Mouse (Mus musculus): ENCODE data around the gene Pbld2.
"Not testable (repeated sequence)": the region's sequence is repeated elsewhere in the genome, so short reads cannot be mapped to it uniquely, and the experiment has no call there.

The Pbld2 gene

DNA sequence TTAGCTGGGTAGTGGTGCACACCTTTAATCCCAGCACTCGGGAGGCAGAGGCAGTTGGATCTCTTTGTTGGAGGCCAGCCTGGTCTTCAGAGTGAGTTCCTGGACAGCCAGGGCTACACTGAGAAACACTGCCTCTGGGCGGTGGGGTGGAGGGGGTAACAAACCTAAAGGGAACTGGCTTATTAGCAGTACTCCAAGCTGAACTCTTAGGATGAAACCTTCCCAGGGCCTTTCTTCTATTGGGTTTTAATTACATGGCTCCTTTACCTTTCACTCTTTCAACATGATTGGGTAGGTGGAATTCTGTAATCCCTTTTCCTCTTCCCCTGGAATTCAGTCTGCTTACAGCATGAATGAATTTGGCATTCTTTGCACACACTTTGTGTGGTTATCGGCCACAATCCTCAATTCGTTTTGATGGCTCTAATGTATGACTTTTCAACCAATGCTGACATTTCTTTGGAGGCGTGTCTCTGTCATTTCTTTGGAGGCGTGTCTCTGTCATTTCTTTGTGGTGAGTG, 1.4 kb downstream of the Pbld2 start:
- DNase-seq (ENCODE audit: low spot score in 2 of 2): no peak

DNA sequence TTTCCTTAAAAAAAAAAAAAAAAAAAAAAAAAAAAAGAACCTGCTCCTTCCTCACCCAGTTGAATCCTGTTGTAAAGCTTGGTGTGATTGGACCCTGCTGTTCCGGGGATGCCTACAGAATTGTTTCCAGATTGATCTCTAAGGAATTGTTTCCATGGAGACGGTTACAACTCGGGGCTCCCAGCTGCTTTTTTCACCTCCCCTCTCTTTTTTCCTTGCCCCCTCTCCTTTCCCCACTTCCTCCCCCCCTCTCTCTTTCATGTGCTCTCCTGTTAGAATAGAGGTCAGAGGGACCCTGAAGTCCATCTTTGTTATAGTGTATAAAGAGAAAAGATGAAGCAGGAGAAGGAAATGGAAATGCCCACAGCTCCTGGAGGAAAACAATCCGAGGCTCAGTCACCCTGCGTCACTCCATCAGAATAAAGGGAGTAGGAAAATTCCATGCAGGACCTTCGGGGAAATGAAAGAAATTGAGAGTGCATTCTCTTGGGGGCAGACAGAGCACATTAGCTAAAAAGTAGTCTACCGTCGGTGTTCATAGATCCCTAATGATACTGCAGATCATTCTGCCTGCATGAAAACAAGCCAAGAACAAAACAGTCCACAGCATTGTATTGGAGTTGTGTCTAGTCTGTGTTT, 2.2 kb downstream of the Pbld2 start:
- DNase-seq (ENCODE audit: low spot score in 2 of 2): no peak

DNA sequence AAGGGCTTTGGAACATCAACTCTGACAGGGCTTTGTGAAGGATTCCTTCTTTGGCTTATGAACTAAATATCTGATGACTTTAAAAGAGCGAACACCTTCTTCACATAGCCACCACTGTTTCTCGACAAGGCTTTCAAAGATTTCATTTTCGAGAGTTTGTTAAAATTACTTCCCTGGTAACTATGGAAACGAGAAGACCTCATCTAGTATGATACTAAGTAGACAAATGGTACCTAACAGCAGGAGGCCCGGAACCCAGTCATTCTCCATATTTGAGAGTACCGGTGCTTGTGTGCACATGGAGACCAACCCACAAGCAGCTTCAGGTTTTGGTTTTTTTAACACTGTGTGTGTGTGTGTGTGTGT, 2.7 kb downstream of the Pbld2 start:
- DNase-seq (ENCODE audit: low spot score in 2 of 2): no peak

DNA sequence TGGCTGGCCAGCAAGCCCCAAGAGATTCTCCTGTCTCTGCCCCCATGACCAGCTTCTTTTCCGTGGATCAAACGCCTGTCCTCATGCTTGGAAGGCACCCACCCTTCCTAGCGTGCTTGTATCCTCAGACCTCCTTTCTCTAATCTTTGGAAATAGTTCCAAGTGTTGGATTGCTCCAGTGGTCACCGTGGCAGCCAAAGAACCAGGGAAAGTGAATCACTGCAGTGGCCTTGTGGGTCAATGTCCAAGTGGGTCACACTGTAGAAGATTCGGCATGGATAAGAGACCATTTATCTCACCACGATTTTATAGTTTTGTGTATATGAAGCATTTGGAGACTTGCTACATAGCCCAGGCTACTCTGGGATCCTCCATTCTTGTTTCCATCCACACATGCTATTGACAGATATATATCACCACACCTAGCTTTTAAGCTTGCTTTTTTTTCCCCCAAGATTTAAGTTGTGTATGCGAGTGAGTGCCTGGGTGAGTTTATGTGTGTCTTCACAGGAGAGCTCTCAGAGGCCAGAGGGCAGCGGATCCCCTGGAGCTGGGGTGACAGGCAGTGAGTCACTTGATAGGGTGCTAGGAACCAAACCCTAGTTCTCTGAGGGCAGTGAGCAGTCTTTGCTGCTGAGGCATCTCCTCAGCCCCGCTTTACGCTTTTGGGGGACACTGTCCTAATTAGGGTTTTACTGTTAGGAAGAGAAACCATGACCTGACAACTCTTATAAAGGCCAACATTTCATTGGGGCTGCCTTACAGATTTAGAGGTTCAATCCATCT, 3.5 kb downstream of the Pbld2 start:
- no peak for DNase-seq (ENCODE audit: low spot score in 2 of 2)

DNA sequence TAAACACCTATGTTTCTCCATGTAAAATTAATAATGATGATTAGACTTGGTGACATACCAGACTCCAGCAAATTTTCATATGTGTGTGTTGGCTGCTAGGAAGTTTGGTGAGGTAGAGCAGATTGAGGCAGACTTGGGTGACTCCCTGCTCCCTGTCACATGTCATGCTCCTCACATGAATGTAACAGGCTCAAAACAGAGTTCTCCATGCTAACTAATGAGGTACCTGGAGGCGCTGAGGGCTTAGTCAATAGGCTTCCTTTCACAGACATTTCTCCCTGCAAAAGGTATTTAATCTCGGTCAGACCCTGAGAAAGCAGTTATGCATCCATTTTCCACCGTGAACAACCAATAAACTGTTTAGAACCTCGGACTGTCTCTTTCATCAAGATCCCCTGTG, 4.3 kb downstream of the Pbld2 start:
- DNase-seq (ENCODE audit: low spot score in 2 of 2): no peak

DNA sequence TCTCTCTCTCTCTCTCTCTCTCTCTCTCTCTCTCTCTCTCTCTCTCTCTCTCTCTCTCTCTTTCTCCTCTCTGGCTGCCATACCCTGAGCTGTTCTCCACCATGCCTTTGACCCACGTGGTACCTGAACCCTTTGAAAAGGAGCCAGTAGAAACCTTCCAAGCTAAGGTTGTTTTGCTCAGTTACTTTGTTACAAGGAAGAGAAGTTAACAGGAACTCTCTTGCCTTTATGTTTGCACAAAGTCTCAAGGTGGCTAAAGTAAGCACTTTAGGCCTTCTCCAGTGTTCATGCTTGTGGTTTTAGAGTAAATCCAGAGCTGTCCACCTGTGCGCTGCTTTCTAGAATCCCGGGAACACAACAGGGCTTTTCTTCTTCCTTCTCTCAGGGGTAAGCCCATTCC, 8.2 kb downstream of the Pbld2 start:
- DNase-seq (ENCODE audit: low spot score in 2 of 2): no peak

DNA sequence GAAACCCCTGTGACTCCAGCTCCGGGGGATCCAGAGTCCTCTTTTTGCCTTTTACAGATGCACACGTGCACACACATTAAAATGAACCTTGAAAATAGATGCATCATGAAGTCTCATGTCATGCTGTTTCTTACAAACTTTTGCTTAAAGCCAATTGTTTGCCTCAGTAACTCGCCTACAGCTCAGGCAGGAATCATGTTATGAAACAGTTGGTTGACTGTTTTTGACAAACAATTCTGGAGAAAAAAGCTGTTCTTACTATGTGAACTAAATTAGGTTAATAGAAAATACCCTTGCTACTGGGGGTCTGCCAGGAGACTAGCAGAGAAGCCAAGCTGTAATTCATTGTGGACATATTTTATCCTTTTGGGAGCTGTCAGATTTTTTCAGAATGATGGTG, 8.8 kb downstream of the Pbld2 start:
- DNase-seq (ENCODE audit: low spot score in 2 of 2): no peak

DNA sequence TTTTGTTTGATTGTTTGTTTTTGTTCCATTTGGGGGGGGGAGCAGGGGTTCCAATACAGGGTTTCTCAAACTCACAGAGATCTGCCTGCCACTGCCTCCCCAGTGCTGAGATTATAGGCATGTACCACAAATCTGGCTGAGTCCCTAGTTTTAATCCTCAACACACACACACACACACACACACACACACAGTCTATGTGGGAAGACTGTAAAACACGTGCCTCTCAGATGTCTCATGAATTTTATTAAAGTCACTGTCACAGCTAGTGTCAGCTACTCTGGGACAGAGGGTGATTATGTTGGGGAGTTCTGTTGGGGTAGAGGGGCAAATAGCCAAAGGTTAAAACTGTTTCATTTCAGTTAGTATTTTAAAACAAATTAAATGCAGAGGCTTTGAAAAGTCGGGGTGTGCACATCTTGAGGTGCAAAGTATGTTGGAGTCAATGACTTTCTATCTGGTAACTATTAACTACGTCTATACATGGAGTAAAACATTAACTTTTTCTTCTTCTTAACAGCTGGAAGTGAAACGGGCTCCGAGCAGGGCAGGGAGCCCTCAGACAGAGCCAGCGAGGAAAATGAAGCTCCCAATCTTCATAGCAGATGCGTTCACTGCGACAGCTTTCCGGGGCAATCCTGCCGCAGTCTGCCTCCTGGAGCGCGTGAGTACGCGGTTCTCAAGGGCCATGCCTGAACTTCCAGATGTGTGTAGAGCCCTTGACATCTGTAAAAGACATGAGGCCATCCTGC, 14.6 kb downstream of the Pbld2 start:
- DNase-seq (ENCODE audit: low spot score in 2 of 2): no peak

DNA sequence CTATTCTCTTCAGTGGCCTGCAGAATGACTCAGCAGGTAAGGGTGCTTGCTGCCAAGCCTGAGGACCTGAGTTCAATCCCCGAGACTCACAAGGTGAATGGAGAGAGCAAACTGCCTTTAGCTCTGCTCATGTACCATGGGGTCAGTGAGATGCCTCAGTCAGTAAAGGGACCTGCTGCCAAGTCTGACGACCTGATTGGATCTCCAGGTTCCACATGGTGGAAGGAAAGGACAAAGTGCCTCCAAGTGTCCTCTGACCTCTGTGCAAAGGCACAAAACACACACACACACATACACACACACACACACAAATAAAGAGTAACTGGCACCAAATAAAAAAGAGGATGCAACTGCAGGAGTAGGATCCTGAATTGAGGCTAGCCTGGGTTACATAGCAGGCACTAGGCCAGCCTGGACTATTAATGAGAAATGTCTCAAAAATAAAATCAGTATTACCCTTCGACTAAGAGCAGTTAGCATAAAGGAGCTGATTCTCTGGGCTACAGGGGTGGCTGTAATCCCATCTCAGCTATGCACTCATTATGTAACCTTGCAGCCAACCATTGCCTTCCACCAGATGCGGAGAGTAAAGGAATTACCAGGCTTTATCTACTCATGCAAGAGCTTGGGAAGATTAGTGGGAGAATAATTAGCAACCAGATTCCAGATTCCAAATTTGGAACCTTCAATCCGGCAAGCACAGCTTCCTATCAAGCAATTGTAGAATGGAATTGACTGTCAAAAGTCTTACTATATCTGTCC, 15.9 kb downstream of the Pbld2 start:
- no peak for DNase-seq (ENCODE audit: low spot score in 2 of 2)

DNA sequence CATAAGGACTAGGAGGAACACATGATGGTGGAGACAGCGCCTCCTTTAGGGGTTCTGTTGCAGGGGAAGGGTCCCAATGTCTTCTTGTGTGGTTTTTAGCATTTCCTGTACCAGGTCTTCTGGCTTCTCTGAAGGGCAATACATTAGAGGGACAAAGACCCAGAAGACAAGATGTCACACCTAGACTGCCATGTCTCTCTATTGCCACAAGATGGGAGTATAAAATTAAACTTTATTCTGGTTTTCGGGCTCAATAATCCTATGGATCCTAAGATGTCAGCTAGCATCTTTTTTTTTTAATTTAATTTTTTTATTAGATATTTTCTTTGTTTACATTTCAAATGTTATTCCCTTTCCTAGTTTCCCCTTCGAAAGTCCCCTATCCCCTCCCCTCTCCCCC, 19.0 kb downstream of the Pbld2 start:
- no peak for DNase-seq (ENCODE audit: low spot score in 2 of 2)

DNA sequence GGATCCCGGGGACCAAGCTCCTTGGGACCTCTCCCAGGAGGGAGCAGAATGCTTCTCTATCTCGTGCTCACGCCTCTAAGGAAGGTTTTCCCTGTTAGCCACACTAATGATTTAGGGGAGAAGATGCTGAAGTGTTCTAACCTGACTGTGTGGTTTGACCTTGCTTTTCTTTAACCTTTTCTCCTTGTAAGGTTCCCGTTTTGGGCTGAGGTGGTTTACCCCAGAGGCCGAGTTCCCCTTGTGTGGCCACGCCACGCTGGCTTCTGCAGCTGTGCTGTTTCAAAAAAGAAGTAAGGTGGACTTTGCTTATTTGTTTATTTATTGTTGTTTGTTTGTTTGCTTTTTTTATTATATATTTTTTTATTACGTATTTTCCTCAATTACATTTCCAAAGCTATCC, 23.6 kb downstream of the Pbld2 start:
- DNase-seq (ENCODE audit: low spot score in 2 of 2): no peak

DNA sequence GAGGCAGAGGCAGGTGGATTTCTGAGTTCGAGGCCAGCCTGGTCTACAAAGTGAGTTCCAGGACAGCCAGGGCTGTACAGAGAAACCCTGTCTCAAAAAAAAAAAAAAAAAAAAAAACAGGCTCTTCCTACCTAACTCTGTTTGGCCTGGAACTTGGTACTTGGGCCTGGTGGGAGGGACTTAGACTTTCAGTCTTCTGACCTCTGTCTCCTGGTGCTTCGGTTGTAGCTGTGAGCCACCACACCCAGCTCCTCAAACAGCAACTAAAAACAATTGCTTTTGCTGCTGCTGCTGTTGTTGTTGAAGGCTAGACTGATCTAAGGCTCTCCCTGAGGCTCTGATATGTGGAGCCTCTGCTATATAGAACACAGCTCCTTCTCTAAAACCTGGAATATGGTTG, 25.0 kb downstream of the Pbld2 start:
- no peak for DNase-seq (ENCODE audit: low spot score in 2 of 2)

DNA sequence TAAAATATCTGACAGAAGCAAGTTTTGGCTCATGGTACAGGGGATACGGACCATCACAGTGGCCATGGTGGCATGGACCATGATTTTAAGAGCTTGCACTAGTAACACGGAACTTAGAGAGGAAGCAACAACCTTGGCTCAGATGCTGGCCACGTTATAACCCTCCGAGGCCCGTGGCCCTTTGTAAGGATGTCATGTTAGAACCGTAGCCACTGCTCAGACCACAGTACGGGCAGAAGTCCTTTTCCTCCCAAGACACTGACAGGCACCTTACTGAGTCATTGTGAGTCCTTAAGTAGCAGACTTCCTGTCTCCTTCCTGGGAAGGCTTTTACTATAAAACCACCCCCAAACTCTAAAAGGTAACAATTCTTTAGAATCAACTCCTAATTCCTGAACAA, 27.2 kb downstream of the Pbld2 start:
- DNase-seq (ENCODE audit: low spot score in 2 of 2): no peak

DNA sequence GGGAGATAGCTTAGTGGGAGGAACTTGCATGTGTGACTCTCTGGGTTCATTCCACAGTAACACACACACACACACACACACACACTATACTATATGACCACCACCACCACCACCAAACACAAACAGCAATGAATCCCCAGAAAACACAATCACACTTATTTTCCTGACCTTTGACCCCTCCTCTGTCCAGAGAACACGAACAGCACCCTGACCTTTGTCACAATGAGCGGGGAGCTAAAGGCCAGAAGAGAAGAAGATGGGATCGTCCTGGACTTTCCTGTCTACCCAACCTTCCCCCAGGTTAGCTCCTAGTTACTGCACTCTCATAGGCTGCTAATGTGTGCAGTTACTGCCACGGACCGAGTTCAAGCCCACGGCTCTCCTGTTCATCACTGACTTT, 27.9 kb downstream of the Pbld2 start:
- DNase-seq (ENCODE audit: low spot score in 2 of 2): no peak

DNA sequence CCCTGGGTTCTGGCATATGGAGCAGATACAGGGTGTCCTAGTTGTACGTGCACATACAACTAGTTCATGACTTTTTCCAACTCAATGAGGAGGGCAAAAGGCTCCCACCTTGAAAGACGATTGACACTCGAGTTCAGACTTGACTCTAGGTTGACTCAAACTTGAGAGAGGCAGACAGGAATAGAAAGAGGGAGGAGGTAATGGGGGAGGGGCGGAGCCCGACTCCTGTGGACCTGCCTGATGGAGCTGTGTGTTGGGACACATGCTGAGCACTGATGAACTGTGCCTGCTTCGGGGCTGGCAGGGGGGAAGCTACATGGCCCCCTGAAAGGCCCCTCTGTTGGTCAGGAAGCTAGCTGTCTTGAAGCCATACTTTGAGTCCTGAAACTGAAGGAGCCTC, 28.9 kb downstream of the Pbld2 start:
- DNase-seq (ENCODE audit: low spot score in 2 of 2): no peak

DNA sequence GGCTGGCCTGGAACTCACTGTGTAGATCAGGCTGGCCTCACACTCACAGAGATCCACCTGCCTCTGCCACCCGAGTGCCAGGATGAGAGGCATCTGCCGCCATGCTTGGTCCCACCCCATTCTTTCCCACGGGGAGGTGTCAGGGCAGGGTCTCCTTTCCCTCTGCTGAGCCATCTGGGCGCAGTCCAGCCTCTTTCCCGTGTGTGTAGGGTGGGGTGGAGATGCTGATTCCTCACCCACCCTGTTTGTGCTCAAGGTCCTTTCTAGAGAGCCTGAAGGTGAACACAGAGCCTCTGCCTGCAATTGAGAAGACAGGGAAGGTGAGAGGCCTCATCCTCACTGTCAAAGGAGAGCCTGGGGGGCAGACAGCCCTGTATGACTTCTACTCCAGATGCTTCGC, 30.0 kb downstream of the Pbld2 start:
- not testable (repeated sequence) for DNase-seq (ENCODE audit: low spot score in 2 of 2)

DNA sequence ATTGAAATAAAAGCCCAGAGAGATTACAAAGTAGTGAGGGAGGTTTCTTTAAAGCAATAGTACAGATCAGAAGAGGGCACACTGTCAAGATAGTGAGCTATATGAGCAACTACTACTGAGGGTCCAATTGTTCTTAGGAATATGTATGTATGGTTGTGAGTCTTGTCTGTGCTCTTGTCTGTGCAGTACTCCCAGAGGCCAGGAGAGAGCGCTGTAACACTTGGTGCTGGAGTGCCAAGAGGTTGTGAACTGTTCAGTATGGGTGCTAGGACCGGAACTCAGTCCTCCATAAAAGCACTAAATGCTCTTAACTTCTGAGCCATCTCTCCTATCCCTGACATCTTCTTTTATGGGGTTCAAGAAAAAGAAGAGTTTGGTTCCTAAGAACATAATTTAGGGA, 30.5 kb downstream of the Pbld2 start:
- no peak for DNase-seq (ENCODE audit: low spot score in 2 of 2)

DNA sequence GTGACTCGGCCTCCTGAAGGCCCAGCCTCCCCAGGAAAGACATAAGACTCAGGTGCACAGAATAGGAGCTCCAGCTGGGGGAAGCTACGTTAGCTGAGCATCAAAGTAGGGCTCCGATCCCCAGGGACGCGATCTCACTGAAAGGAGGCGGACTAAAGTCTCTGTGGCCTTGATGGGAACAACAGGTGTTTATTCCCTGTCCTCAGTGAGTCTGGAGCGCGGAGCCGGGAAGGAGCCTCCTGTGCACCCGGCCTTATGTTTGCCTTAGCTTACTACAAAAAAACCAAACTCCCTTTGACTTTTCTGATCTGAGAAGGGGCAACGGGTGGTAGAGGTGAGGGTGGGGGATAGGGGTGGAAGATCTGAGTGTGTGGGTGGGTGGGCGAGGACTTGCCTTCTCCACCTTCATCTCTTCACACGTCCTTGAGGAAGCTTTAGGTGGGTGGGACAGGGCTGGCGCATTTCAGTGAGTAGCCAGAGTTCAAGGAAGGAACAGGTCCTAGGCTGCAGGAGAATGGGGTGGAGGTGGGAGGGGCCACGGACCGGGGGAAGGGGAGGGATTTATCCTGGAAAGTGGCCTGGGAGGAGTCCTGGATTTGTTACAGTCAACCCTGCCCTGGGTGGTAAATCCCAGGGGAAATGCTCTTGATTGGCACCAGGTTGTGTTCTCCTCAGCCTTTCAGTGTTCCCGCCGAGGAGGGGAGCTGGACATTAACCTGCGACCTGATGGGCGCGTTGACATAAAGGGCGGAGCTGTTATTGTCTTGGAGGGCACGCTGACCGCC, 33.0 kb downstream of the Pbld2 start:
- no peak for DNase-seq (ENCODE audit: low spot score in 2 of 2)

DNA sequence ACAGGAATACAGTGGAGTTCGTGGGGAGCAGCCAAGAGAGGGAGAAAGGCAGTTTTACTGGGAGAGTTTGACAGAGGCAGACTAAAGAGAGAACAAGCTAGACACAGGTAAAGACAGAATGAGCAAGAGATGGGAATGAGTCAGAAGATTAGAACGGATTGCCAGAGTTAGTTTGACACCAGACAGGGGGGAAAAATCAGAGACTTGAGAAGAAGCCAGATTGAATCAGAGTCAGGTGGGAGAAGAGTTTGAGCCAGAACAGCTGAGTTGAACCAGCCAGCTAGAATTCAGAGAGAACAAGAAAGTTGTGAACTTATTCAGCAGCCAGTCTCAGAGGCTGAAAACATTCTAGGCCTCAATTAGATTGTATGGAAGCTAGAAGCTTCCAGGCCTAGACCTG, 35.7 kb downstream of the Pbld2 start, which contains the start of gene Pbld1:
Gene Pbld1 (plus strand): TSS at position 301 of the 400 bp plus-strand sequence.
- DNase-seq (ENCODE audit: low spot score in 2 of 2): no peak

DNA sequence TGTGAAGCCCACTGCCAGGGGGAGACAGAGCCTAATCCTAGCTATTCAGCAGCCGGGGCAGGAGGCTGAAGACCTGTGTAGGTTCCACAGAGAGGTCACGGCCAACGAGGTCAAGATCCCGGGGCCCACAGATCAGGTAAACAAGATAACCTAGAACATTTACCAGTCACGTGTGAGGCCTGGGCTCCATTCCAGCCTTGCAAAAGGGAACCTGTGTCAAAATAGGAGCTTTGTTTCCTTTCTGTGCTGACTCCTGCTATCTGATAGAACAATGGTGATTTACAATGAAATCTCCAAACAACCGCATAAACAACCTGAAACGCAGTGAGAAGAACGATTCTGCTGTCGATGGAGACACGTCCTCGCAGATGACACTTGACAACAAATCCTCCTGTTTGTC, 36.3 kb downstream of the Pbld2 start:
- DNase-seq (ENCODE audit: low spot score in 2 of 2): no peak

DNA sequence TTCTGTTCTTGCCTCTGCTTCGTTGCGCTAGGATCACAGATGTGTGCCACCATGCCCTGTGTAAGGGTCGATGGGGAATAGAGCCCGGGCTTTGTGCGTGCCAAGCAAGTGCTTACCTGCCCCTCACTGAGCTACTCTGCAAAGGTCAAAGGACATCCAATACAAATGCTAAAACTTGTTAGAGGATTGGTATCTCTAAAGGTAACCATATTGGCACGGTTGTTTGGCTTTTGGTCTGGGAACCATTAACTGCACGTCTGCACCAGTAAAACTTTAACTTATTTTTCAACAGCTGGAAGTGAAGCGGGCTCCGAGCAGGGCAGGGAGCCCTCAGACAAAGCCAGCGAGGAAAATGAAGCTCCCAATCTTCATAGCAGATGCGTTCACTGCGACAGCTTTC, 37.2 kb downstream of the Pbld2 start:
- no peak for DNase-seq (ENCODE audit: low spot score in 2 of 2)
